Mouse (Mus musculus) right cerebral cortex, adult 18-20 months (tissue): ENCODE results near the gene Ifit3.
"Not testable (repeated sequence)": the region's sequence is repeated elsewhere in the genome, so short reads cannot be mapped to it uniquely, and the experiment has no call there.

Experiments used
- DNase-seq: peaks from one replicate; pipeline ENCODE4 v3.0.0; 2022; ENCODE audit warnings: mixed read lengths

Ifit3 gene

DNA sequence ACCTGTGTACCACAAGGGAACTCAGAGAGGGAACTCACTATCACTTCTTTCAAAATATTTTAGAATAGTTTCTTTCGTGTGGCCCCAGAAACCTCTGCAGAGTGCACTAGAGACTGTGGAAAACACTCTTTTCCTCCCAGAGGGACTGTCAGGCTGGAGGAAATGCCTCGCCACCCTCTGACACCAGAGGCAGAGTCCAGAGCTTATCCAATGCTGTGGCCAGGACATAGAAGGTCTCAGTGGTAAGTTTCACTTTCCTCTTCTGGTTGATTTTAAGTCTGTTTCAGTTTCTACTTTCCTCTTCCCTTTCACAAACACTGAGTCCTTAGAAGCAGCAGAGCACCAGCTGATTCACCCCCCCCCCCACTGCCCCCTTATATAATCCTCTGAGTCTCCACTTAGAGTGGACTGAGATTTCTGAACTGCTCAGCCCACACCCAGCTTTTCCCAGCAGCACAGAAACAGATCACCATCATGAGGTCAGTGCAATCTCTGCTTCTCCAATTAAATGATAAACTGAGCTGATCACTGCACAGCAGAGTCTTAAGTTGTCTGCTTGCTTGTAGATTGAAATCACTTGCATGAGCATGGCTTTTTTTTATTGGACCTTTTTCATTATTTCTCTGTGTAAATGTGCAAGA, at the start of gene Ifit3:
Gene Ifit3, plus strand, starts transcription at position 406 of the 641 bp plus-strand sequence.
- DNase-seq, result not testable (repeated sequence)

DNA sequence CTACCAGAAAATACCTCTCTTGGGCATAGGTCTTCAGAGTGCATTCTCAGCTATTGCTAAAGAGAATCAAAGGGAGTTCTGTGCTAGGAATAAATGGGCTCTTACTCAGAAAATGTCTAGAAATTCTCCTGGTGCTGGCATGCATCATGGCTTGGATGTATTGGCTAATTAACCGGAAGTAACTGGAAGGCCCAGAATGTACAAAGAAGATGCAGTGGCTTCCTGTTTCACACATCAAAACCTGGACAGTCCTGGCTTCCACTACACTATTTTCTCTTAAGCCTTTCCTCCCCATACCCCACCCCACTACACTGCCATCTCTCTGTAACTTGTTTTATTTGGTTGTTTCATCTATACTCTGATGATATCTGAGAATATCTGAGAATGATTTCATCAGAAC, 43.9 kb upstream of the Ifit3 start:
- no peak for DNase-seq

DNA sequence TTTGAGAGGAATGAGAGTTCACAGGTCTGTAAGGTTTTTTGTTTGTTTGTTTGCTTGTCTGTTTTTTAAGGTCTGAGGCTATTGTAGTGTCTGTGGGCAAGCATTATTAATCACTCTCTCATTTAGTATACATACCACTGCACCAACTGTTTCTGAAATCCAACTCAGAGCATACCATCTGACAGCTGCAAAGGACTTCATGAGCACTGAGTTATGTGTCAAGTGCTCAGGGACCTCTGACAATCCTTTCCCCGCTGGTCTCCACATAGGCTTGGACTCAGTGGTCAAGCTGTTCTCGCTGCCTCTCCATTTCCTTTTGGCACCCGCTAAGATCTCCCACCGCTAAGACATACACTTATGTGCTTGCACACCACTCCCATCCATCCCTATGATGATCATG, 37.1 kb upstream of the Ifit3 start:
- no peak for DNase-seq

DNA sequence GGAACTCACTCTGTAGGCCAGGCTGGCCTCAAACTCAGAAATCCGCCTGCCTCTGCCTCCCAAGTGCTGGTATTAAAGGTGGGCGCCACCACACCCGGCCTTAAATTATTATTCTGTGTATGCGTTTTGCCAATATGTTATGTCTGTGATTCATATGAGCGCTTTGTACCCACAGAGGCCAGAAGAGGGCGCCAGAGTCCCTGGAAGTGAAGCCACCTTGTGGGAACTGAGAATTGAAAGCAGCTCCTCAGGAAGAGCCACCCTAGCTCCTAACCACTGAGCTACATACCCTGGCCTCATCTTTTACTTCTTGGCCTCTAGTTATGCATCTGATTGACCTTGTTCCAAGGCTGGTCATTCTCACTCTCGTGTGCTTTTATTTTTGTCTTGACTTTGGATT, 35.4 kb upstream of the Ifit3 start:
- peak; percentile 66 for DNase-seq

DNA sequence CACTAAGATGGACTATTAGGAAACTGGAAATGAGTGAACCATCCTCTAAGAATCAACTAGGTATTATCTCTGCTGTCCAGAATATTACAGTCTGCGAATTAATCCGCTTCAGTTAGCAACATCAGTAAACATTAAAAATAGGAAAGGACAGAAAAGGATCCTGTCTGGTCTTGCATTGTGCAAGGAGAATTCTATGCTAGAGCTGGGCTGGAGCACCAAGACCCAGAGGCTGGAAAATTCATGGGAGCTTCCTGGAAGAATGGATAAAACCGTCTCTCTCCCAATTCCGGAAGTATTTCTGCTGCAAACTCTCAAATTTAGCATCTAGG, 33.2 kb upstream of the Ifit3 start:
- DNase-seq, result no peak

DNA sequence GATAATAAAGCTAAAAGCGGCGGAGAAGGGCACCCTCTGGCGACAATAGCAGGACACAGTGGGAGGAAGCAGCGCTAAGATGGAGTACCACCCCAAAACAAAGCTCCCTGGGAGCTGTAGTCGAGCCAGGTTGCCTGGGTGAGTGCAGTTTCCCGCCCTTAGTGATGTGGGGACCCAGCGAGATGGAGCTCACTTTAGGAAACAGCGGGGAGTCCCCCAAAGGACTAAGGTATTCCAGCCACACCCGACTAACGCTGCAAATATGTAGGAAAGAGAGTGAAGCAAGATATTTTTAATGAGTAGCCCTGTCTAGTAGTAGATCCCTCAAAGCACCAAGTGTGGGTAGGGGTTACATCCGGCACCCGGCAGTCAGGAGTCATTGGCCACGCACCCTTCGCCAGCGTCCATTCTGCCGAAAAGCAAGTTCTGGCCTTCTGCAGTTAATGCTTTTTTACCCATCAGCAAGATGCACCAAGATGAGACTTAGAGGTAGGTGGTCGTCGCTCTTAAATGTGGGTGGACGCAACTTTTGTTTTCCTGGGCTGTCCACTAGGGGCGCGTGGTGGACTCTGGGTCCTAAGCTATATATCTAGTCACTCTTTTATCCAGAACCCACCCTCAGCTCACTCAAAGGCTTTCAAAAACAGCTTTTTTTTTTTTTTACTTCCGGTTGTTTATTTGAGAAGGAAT, 32.7 kb upstream of the Ifit3 start, which contains the start of gene Ifit2:
Gene Ifit2, plus strand, starts transcription at position 161 of the 690 bp plus-strand sequence.
- DNase-seq, result peak; percentile 77

DNA sequence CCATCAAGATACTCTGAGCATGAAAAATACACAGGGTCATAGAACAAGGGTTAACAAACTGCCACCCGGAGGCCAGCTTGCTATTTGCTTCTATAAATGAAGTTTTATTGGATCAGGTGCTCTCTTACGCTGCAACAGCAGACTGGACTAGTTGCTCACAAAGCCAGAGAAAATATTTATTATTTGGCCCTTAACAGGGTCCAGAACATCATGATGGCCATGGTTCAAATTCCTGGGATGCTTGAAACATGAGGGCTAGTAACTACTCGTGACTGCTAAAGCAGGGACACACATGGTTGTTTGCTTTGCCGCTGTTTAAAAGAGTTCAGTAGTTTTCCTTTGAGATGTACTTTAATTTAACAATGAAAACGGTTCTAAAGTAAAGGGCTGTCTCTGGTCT, 31.4 kb upstream of the Ifit3 start:
- no peak for DNase-seq

DNA sequence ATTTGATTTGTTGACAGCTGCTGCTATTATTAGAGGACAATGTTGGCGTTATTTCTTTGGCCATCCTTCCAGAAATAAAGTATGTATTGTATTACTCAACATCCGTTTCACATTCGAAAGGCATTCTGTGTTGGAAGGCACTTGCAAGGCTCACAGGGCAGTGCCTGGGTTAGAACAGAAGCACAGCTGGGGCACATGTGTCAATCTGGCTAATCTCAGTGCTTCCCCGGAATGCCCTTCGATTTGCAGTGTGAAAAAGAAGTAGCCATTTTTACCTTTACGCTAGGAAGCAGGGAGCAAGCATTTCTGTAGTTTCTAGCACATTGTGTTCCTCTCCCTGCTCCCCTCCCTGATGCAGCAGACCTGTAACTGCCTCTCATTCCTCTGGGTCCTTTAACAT, 30.3 kb upstream of the Ifit3 start:
- DNase-seq, result no peak

DNA sequence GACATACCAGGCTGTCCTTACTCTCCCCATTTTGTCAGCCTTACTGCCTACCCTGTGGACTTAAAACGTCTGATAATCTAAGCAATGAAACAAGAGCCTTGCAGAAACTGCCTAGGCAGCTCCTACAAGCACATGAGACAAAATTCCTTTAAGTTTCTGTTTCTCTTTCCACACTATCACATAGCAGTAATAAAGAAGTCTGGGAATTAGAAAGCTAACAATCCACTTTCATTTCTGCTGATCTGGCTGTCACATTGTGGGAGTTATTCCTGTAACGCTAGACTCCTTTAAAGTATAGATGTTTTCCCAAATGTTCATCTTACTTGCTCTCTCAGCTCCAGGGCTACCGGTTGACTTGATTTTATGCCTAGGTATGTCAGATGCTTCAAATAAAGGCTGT, 29.8 kb upstream of the Ifit3 start:
- no peak for DNase-seq

DNA sequence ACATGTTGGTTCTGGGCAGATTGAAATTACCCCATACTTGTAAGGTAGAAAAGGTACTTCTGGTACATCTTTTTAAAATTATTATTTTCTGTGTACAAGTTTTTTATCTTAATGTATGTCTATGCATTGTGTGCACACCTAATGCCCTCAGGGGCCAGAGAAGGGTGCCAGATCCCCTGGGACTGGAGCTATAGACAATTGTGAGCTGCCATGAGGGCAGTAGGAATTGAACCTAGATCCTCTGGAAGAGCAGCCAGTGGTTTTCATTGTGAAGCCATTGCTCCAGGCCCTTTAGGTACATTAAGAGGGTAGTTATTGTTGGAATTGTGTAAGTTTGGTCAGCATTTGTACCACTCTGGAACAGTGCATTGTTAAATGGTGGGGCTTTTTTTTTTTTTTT, 29.3 kb upstream of the Ifit3 start:
- no peak for DNase-seq

DNA sequence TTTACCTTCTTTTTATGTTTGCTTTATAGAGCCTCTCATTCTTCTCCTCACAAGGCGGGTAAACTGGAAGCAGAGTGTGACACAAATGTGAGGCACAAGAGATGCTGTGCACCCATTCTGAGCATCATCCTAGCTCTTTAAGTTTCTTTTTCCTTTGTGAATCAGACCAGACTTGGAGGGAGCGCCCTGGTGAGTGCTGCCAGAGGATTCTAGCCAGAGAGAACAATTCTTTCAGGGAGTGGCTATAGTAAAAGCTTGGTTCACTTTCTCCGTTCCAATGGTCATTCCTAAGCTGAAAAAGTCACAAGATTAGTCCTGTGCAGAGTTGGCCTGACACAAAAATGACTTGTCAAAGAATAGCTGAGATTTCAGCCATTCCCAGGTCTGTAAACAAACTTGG, 26.7 kb upstream of the Ifit3 start:
- DNase-seq, result no peak

DNA sequence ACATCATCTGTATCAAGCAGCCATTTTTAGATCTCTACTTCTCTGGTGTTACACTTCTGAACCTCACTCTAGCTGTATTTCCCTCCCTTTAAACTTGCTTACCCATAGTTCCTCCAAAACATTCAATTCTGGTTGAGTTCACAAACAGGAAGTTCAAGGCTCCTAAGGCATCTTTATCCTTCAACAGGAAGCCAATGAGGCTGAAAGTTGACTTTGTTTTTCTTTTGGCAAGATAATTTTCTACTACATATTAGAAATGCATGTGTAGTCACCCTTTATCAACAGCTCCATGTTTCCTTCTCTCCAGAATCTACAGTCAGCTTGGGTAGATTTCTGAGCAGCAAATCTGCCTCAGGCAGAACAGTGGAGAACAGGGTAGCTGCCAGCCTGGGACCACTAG, 20.8 kb upstream of the Ifit3 start:
- DNase-seq, result no peak

DNA sequence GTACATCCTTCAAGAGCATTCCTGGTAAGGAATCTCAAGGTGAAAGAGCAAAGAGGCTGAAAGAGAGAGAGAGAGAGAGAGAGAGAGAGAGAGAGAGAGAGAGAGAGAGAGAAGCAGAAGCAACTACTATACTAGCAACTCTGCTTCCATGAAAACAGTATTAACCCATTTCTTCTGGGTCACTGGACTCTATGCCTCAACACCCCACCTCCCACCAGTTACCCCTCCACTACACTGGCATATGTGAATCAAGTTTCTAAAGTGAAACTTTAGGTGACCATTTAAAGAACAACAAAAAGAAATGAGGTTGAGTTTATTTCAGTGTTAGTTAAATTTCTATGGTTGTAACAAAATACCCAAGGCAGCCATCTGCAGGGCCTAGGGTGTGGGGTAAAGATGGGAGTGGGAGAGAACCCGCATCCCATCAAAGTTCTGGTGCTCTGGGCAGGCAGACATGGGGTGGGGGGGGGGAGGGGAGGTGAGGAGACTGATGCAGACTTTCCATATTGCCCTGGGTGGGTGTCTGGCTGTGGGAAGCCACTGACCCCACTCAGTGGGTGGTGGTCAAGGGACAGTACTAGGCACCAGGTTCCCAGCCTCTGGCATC, 17.1 kb upstream of the Ifit3 start:
- DNase-seq, result no peak

DNA sequence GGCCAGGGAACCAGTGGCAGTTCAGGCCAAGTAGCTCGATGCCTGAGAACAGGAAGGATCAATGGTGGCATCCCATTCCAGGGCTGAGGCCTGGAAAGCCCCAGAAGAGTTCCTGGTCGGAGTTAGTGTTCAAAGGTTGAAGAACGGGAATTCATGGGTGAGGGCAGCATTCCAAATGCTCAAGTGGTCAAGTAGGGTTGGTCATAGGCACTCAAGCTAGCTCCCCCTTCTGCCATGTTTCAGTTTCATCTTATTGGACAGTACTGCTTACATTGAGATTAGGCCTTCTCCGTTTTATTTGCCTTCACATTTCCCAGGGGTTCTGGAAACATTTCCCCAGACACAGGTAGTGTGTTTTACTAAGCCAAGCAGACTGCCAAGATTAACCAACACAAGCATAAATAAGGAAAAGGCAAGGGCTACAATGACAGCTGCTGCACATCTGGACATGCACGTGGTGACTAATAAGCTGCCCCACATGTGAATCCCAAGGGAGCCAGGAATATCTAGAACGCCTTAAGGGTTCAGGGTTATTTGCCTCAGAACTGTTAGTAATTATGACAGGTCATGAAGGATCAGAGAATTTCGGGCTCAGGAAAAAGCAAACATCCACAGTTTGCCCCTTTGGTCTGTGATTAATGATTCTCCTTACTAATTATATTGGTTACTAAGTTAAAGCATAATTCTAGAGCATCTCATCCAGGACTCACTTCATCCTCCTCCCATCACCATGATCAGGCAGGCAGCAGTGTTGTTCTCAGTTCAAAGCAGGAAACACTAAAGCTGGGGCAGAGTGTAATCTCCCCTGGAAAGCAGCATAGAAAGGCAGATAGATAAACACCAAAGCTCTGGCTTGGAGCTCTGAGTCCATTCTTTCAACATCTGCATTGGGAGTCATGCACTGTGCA, 14.1 kb upstream of the Ifit3 start:
- DNase-seq, result no peak

DNA sequence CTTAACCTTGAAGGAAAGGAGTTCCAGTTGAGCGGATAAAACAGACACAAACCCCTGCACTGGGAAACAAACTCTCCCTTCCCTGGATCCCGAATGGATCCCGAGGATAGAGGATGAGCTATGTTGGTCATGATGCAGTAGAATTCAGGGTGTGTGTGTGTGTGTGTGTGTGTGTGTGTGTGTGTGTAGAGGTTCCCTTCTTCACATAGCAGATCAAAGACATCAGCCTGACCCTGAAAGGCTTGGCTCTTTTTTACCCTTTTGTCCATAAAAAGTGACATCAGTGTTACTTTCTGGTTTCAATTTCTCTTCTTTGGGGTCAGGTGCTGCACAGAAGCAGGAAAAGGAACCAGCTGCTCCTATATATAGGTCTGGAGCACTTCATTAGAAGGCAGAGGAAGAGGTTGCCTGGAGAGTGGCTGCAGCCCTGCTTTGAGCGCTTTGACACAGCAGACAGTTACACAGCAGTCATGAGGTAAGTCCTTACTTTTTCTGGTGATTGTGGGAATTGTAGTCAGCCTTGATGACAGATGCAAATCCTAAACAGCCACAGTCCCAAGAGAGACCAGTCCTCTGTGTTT, 13.3 kb upstream of the Ifit3 start:
- no peak for DNase-seq

DNA sequence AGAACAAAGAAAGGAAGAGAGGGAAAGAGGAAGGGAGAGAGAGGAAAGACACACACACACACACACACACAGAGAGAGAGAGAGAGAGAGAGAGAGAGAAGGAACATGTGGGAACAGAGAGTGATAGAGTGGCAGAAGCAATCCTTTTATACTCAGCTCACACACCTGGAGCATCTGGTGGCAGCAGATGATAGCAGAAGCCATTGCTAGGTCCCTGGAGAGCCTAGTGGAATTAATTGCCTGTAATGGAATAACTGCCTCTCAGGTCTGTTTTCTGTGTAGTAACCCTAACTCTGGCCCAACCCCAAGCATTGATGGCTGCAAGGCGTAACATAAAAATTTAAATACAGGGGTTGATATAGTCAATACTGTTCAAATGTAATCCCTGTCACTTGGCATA, 12.3 kb upstream of the Ifit3 start:
- no peak for DNase-seq

DNA sequence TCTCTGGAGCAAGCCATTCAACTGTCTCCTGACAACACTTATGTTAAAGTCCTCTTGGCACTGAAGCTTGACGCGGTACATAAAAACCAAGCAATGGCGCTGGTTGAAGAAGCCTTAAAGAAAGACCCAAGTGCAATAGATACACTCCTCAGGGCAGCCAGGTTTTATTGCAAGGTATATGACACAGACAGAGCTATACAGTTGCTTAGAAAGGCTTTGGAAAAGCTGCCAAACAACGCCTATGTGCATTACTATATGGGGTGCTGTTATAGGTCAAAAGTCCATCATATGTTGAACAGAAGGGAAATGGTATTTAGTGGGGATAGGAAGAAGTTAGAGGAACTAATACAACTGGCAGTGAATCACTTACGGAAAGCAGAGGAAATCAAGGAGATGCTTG, 9.7 kb upstream of the Ifit3 start:
- DNase-seq, result no peak

DNA sequence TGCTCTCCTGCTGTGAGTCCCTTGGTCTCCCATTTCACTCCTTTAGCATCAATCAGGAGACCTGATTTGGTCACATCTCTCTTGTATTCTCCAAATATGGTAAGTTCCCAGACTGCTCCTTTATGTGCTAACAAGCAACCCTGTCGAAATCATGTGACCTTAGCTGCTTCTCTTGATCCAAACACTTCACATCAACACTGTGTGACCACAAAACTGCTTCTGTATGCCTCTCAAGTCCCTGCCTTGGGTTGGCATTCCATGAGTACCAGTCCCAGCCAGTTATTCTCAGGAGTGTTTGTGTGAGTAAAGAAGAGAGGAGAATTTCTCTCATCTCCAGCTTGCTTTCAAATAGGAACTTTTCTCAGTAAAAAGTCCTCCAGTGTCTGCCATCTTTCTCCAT, 6.2 kb upstream of the Ifit3 start:
- no peak for DNase-seq

DNA sequence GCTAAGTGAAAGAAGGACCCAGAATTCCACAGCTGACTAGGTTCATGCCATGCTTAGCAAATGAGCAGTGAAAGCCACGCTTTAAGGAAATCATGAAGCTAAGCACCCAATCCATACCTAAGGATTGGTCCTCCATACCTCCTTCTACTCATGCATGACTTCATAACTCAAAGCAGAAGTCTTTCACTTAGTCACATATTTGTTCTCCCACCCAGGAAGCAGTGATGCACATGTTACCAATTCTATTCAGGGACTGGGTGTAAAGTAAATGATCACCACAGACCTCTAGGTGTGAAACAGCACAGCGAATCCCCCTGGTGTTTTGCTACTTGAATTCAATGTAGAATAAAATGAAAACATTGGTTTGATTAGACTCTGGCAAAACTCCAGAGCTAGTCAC, 635 bp upstream of the Ifit3 start:
- not testable (repeated sequence) for DNase-seq

DNA sequence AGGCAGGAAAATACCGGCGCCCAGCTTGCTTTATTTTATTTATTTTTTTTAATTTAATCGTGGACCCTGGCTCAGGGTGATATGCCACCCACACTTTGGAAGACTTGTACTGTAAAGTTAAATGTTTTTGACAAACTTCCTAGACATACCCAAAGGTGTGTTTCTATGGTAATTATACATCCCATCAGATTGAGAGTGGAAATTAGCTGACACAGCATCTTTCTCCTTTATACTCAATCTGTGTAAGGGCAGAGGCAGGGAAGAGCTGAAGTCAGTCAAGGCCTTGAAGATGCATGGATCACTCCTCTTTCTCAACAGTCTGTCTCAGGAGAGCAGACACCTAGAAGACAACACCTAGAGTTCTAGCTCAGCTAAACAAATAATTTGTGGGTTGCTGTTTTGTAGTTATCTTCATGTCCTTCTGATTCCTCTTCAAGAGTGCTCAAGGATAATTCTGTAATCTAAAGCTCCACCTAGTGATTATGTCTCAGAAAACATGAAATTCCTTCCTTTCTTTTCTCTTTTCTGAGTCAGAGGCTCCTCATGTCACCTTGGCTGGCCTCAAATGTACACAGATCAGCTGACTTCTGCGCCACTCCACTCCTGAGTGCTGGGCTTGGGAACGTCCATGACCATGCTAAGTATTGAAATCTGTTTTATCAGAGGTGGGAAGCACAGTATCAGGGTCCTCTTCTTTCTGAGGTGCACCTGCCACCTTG, 2.6 kb downstream of the Ifit3 start:
- DNase-seq, result not testable (repeated sequence)

DNA sequence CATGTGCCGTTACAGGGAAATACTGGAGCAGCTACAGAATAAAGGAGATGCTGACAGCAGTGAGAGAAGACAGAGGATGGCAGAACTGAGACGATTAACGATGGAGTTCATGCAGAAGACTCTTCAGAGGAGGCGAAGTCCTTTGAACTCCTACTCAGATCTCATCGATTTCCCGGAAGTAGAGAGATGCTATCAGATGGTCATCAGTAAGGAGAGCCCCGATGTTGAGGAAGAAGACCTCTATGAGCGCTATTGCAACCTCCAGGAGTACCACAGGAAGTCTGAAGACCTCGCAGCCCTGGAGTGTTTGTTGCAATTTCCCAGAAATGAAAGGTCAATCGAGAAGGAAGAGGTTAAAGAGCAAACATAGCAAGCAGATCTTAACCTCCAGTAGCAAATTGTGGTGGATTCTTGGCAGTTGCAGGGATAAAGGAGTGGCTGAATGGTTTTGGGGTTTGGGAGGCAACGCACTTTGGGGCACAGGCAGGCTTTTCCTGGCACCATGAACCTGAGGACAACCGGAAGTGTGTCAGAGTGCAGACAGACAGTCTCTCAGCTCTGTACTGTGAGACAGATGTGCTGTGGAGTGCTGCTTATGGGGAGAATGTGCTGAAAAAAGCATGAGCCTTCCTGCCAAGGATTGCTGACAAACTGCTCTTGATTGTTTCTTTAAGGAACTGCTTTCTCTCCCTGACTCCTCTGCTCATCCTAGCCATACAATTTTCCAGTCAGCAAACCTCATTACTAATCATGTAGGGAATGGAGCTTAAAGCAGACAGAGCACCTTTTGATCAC, 4.8 kb downstream of the Ifit3 start:
- not testable (repeated sequence) for DNase-seq

DNA sequence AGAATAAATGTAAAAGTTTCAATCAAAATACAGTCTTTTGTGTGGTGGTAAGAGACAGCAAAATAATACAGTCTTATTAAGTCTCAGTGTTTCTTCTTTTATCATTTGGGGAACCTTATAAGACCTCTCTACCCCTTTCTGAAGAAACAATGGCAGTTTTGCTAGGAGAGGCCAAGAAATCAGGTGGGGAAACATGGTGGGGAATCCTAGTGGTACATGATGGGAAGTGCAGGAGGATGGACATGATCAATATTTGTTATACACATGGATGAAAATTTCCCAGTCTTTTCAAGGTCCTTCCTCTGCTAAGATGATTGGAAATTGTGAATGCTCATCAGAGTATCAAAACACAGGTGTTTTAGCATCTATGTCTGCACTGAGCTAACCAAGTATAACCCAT, 5.6 kb downstream of the Ifit3 start:
- DNase-seq, result no peak
